Mouse (Mus musculus) kidney, postnatal 0 days (tissue): ENCODE results near the gene E130114P18Rik. TPM values are rescaled to one million over a fixed set of nuclear protein-coding genes. Genes with fewer than 3 reads are reported as not detected.

ENCODE experiments used
- ATAC-seq: fragments of 200-750 bp; cut with Nextera tagmentation; replicated peaks from 2 replicates; pipeline ENCODE4 v1.8.0; 2017; ENCODE audit warnings: low read depth, moderate number of reproducible peaks, moderate TSS enrichment, moderate library complexity; ENCODE audit not compliant: low FRiP score
- DNase-seq: peaks from one replicate; pipeline ENCODE4 v3.0.0-alpha.2; 2016; ENCODE audit warnings: low spot score
- H3K27ac ChIP-seq: fragments of 300-500 bp; sonication (generic); 2 replicates; pipeline ENCODE4 v1.5.1; 2014; ENCODE audit warnings: mild to moderate bottlenecking
- H3K27me3 ChIP-seq: fragments of 300-500 bp; sonication (generic); 2 replicates; pipeline ENCODE4 v1.6.1; 2014; ENCODE audit warnings: low read length, mixed read lengths; ENCODE audit not compliant: insufficient read depth
- H3K36me3 ChIP-seq: fragments of 300-500 bp; sonication (generic); 2 replicates; pipeline ENCODE4 v1.6.1; 2014; ENCODE audit warnings: low read length, mixed read lengths; ENCODE audit not compliant: insufficient read depth
- H3K4me1 ChIP-seq: fragments of 300-500 bp; sonication (generic); replicated peaks from 2 replicates; pipeline ENCODE4 v1.6.1; 2014; ENCODE audit warnings: antibody characterized with exemption, low read length, mixed read lengths; ENCODE audit not compliant: insufficient read depth
- H3K4me2 ChIP-seq: fragments of 300-500 bp; sonication (generic); 2 replicates; pipeline ENCODE4 v1.6.1; 2014; ENCODE audit warnings: mild to moderate bottlenecking, low read length, moderate library complexity, mixed read lengths
- H3K4me3 ChIP-seq: fragments of 300-500 bp; sonication (generic); replicated peaks from 2 replicates; pipeline ENCODE4 v1.5.1; 2014; ENCODE audit warnings: low read depth, low read length
- H3K9ac ChIP-seq: fragments of 300-500 bp; sonication (generic); 2 replicates; pipeline ENCODE4 v1.6.1; 2014; ENCODE audit warnings: low read depth, low read length
- H3K9me3 ChIP-seq: fragments of 300-500 bp; sonication (generic); replicated peaks from 2 replicates; pipeline ENCODE4 v1.6.1; 2016; ENCODE audit warnings: low read length, inconsistent platforms, mixed read lengths
- CTCF ChIP-seq: IDR thresholded peaks from 2 replicates; pipeline ENCODE4 v1.5.1; 2016; ENCODE audit warnings: antibody characterized with exemption, low read depth, mild to moderate bottlenecking, moderate library complexity
- WGBS: fragments of 180-500 bp; shearing (Covaris S2); extraction: QIAGEN DNeasy Blood & Tissue Kit; methylation state at CpG from one replicate; pipeline ENCODE4 v1.1.7; 2014; 5-methylcytosine and 5-hydroxymethylcytosine counted together
- polyA plus RNA-seq: library from polyadenylated mRNA; unstranded; fragments of >200 nt; fragmentation: Nextera tagmentation; extraction: Ambion mirVana; gene quantifications from 2 replicates; pipeline ENCODE4 v1.2.1, GENCODE M21; 2015

E130114P18Rik gene
- polyA plus RNA-seq, 1 experiment from 2014 or later = 0.38 TPM

DNA sequence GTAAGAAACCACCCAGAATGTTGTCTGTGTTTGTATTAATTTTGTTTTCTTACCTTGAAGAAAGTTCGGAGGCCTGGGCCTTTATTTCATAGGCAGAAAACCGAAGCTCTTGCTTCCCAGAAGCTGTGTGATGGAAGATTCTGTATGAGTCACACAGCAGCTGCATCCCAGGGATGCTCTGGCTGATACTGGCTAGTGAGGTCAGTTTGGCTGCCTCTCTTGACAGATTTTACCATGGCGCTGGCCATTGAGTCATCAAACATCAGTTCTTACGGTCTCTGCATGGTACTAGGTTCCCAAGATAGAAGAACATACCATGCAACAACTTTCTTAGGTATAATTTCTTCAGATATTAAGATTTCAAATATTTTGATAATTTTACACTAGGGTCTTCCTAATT, 17.0 kb upstream of the E130114P18Rik start:
- Histone ChIP-seq H3K27ac (no peak overlapping the region), H3K9me3 (no peaks in the 10 kb centered on the region), H3K4me3 (no peak overlapping the region), H3K36me3 (no peaks in the 10 kb centered on the region), H3K27me3 (no peaks in the 10 kb centered on the region), H3K4me2 (no peak overlapping the region), H3K4me1 (no peaks in the 10 kb centered on the region), H3K9ac (no peak overlapping the region)
- no peak for DNase-seq
- ATAC-seq = no peak
- WGBS = 86% methylated on average over 4 of the region's 4 CpGs
- no peak for TF ChIP-seq CTCF

DNA sequence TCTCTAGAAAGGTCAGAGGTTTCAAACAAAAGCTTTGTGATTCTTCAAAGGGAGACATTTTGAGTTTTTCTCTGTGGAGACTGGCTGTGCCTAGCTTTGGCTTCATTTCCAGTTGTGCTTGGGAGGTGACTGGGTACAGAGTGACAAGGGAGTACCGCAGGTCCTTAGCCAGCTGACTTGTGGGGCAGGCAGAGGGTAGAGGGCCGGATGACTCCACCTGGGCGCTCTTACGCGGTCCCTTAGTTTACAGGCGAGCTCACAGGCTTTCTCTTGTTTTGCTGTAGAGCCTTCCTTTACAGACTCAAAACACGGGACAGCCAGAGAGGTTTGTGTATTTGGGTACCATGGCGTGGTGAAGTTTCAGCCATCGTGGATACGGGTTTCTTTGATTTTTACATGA, 16.1 kb upstream of the E130114P18Rik start:
- Histone ChIP-seq H3K27ac (no peak overlapping the region), H3K36me3 (no peaks in the 10 kb centered on the region), H3K27me3 (no peaks in the 10 kb centered on the region), H3K9ac (no peak overlapping the region), H3K9me3 (no peaks in the 10 kb centered on the region), H3K4me1 (no peaks in the 10 kb centered on the region), H3K4me3 (no peak overlapping the region), H3K4me2 (no peak overlapping the region)
- 89% methylated on average over 10 of the region's 10 CpGs for WGBS
- DNase-seq (no peak), ATAC-seq (no peak)
- TF ChIP-seq CTCF = no peak

DNA sequence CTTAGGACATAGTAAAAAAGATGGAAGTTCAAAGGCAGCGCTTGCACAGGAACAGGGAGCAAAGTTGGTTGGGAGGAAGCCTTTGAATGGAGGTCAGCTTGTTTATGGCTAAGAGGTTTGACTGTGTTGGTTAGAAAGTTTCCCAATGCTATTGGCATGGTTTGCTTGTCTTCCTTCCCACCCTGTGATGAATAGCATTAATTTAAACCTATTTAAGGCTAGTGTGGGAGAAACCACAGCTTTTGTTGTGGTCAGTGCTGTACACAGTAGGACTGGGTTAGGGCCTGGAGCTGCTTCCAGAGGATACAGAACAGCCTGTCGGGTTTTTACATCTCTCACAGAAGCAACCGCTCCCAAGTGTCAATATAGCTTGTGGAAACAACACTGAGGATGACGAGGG, 10.7 kb upstream of the E130114P18Rik start:
- DNase-seq = no peak
- no peaks in the 10 kb centered on the region; the same call in 1 of the 2 replicates for H3K27me3 ChIP-seq
- no peak overlapping the region; the same call in 1 of the 2 replicates for H3K27ac ChIP-seq
- no peaks in the 10 kb centered on the region for H3K9me3 ChIP-seq
- no peak overlapping the region for H3K9ac ChIP-seq
- 59% methylated on average over 4 of the region's 4 CpGs for WGBS
- ATAC-seq = no peak
- no peak overlapping the region for H3K4me3 ChIP-seq
- H3K4me1 ChIP-seq = no peaks in the 10 kb centered on the region
- 0 out of 2 replicates have a peak, but pooled peaks cover under 1% of the 10 kb centered on the region for H3K36me3 ChIP-seq
- no peak for TF ChIP-seq CTCF
- no peak overlapping the region for H3K4me2 ChIP-seq

DNA sequence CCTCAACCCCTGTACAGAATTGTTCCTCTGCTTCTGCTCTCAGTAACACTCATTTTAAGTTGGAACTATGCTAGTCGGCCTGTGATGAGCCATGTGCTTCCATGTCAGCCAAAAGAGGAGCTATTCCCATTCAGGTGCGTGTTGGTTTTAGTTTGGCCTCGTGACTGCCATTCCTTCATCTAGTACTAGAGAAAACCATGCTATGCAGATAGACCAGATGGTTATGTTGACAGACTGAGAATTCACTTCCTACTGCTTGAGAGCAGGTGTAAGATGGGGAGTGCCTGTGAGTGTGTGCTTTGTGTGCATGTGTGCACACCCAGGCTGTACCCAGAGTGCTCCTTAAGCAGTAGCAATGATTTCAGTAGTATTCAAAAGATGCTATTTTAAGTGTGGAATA, 9.6 kb upstream of the E130114P18Rik start:
- Histone ChIP-seq H3K27me3 (no peaks in the 10 kb centered on the region; the same call in 1 of the 2 replicates), H3K36me3 (0 out of 2 replicates have a peak, but pooled peaks cover 3% of the 10 kb centered on the region), H3K4me3 (no peak overlapping the region), H3K4me1 (no peaks in the 10 kb centered on the region), H3K9ac (no peak overlapping the region), H3K4me2 (no peak overlapping the region), H3K9me3 (no peaks in the 10 kb centered on the region), H3K27ac (no peak overlapping the region)
- DNase-seq = no peak
- ATAC-seq = no peak
- TF ChIP-seq CTCF = no peak
- 74% methylated on average over 3 of the region's 3 CpGs for WGBS

DNA sequence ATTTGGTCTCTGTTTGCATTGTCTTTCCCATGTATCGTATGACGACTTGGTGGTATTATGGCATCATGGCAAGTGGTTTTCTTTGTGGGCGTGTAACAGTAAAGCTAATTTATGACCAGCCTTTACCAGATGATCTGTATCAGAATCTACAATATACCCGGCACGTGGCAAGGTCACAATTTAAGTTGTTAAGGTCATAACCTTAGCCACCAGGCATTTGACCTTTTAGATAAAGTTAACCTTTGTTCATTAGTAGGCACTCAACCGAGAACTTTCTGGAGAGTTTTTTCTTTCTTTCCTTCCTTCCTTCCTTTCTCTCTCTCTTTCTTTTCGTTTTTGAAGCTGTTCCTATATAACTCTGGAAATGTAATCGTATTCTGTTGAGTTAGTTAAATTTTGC, 8.7 kb upstream of the E130114P18Rik start:
- no peak overlapping the region for H3K4me3 ChIP-seq
- H3K9ac ChIP-seq = no peak overlapping the region
- no peak overlapping the region for H3K27ac ChIP-seq
- H3K36me3 ChIP-seq = 0 out of 2 replicates have a peak, but pooled peaks cover 3% of the 10 kb centered on the region
- H3K4me1 ChIP-seq = no peaks in the 10 kb centered on the region
- no peak for DNase-seq
- no peak for ATAC-seq
- no peaks in the 10 kb centered on the region; the same call in 1 of the 2 replicates for H3K27me3 ChIP-seq
- 40% methylated on average over 8 of the region's 8 CpGs for WGBS
- no peak overlapping the region for H3K4me2 ChIP-seq
- TF ChIP-seq CTCF = no peak
- no peaks in the 10 kb centered on the region for H3K9me3 ChIP-seq

DNA sequence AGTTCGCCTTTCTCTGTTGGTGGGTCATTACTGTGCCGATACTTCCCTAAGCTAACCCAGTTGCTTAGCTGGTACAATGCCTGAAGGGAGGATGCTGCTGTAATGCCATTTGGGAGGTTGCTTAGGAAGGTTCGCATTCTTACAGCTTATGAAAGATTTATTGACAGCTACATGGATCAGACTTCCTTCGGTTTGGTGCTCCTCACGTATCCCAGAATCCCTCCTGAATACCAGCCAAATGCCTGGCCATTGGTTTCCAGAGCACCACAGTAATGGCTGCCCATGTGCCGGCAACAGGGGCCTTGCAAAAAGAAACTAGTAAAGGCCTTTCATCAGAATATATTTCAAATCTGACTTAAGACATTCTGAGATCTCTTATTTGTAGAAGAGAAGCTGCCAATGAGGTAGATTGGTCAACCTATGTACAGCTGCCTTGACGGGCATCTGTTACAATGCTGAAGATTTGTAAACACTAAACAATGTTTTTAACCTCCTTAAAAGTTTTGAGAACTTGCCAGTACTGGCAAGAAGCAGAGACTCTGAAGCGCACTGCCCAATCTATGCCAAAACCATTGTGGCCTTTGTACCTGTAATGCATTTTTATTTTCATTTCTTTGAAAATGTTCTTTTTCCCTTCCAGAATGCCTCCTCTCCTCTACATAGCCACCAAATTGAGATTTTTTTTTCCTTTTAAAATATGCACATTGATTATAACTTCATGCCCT, 7.8 kb upstream of the E130114P18Rik start:
- WGBS = 82% methylated on average over 8 of the region's 8 CpGs
- H3K4me1 ChIP-seq = no peaks in the 10 kb centered on the region
- H3K4me3 ChIP-seq = no peak overlapping the region
- H3K9me3 ChIP-seq = no peaks in the 10 kb centered on the region
- no peak overlapping the region for H3K9ac ChIP-seq
- no peak overlapping the region for H3K4me2 ChIP-seq
- no peak for ATAC-seq
- no peak for TF ChIP-seq CTCF
- DNase-seq = no peak
- no peaks in the 10 kb centered on the region; the same call in 1 of the 2 replicates for H3K27me3 ChIP-seq
- H3K27ac ChIP-seq = no peak overlapping the region
- 0 out of 2 replicates have a peak, but pooled peaks cover 3% of the 10 kb centered on the region for H3K36me3 ChIP-seq

DNA sequence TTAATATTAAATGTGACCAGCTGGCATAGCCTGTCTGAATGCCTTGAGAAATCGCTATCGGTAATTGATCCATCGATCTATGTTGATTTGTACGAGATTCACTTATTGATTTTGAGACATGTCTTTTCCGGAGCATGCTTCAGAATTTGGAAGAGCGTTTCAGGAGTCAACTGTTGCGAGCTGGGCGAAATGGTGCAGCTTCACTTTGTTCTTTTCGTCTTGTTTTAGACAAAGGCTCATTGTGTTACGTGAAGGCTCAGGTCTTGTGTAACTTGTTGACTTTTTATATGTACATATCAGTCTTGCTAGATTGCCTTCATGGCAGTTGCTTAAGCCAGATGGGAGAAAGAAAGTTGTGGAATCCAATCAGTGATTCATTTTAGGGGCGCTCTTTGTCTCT, 6.4 kb upstream of the E130114P18Rik start:
- Histone ChIP-seq H3K4me3 (no peak overlapping the region), H3K4me1 (no peaks in the 10 kb centered on the region), H3K4me2 (no peak overlapping the region), H3K36me3 (0 out of 2 replicates have a peak, but pooled peaks cover 3% of the 10 kb centered on the region), H3K27ac (no peak overlapping the region), H3K9ac (no peak overlapping the region), H3K27me3 (no peaks in the 10 kb centered on the region; the same call in 1 of the 2 replicates), H3K9me3 (no peaks in the 10 kb centered on the region)
- ATAC-seq (no peak), DNase-seq (no peak)
- TF ChIP-seq CTCF = no peak
- WGBS = 93% methylated on average over 11 of the region's 11 CpGs
